ENCODE assay signal across 9 mouse cellular contexts in genomic region chr3:84324967-84325441, GRCm38 (mm10). TPM values are rescaled to one million over a fixed set of nuclear protein-coding genes. Genes with fewer than 3 reads are reported as not detected.
DNase-seq lines count a peak whose midpoint lies in the region; ATAC-seq and TF ChIP-seq lines count a peak whose summit lies in the region.
"Had no signal": no experiment of that assay in that cellular context is flagged by ENCODE, and none has a peak within 500 bp of the region (broad histone marks: within the 10 kb centered on the region; RNA-seq: fewer than 3 reads in every experiment).

No protein-coding gene starts in this region.

- TF ChIP-seq EP300 in MEL (IDR thresholded peaks at IDR 0.05; ENCODE audit: low read depth in 1 of 2, low read length in 2 of 2): peak; percentile 33 to 37; a peak in 1 of 4 replicates

- DNase-seq in heart, adult 11 months: peak; percentile 95
- DNase-seq in heart, postnatal 25 days (ENCODE audit: low spot score): no peak
- peak; percentile 97 for DNase-seq in MEL (ENCODE audit: low read depth, low spot score)
- DNase-seq in left cerebral cortex, postnatal 25 days (ENCODE audit: low spot score in 2 of 2): no peak
- DNase-seq in embryo, embryonic 10 days (ENCODE audit: low spot score): no peak
- no peak for DNase-seq in kidney, postnatal 4 days
- DNase-seq: retina, postnatal 1 day had no signal

- H3K4me2 ChIP-seq in heart, embryonic 16.5 days (ENCODE audit: low read depth, low read length): no peak overlapping the region
- no peak overlapping the region for H3K4me2 ChIP-seq in lung, embryonic 16.5 days (ENCODE audit: low read depth, low read length)

- no peak for TF ChIP-seq RAD21 in MEL (IDR thresholded peaks at IDR 0.05; ENCODE audit: low read depth, low read length)

- no peaks in the 10 kb centered on the region; the same call in 1 of the 2 replicates for H3K79me2 ChIP-seq in MEL (ENCODE audit: control insufficient read depth, insufficient read depth, low read length, poor library complexity)

- peak overlapping the region; percentile 51 to 71 for H3K4me3 ChIP-seq in MEL (ENCODE audit: control insufficient read depth in 1 of 2, insufficient read depth in 1 of 2, low read depth in 2 of 2, low read length in 2 of 2)
- no peak overlapping the region for H3K4me3 ChIP-seq in heart, embryonic 16.5 days (ENCODE audit: low read length)
- no peak overlapping the region for H3K4me3 ChIP-seq in lung, embryonic 16.5 days (ENCODE audit: low read length)

- peaks cover 0 to 7% of the 10 kb centered on the region in 2 experiments; a peak in 2 of 4 replicates for H3K36me3 ChIP-seq in MEL (ENCODE audit: control insufficient read depth in 1 of 2, insufficient read depth in 2 of 2, low read length in 2 of 2)
- no peaks in the 10 kb centered on the region for H3K36me3 ChIP-seq in heart, embryonic 16.5 days (ENCODE audit: control insufficient read depth, insufficient read depth)
- H3K36me3 ChIP-seq in lung, embryonic 16.5 days (ENCODE audit: control insufficient read depth, insufficient read depth, low read length): no peaks in the 10 kb centered on the region

- peaks cover 0 to 5% of the 10 kb centered on the region in 2 experiments; a peak in 2 of 4 replicates for H3K4me1 ChIP-seq in MEL (ENCODE audit: control insufficient read depth in 1 of 2, insufficient read depth in 2 of 2, low read length in 2 of 2)
- peaks cover 6% of the 10 kb centered on the region for H3K4me1 ChIP-seq in heart, embryonic 16.5 days (ENCODE audit: control insufficient read depth, insufficient read depth, low read length)
- peaks cover 11% of the 10 kb centered on the region for H3K4me1 ChIP-seq in lung, embryonic 16.5 days (replicated peaks; ENCODE audit: control insufficient read depth, insufficient read depth, low read length)

- H3K27ac ChIP-seq in MEL (ENCODE audit: control insufficient read depth, low read depth, low read length): peak overlapping the region; percentile 89
- H3K27ac ChIP-seq in heart, embryonic 16.5 days (ENCODE audit: low read length): no peak overlapping the region
- H3K27ac ChIP-seq in lung, embryonic 16.5 days (ENCODE audit: low read length): no peak overlapping the region

- WGBS in heart, embryonic 16.5 days: 66% methylated on average over 12 of the region's 12 CpGs
- WGBS in lung, embryonic 16.5 days: 75% methylated on average over 12 of the region's 12 CpGs

- peak; percentile 65 to 94; a peak in 3 of 4 replicates for TF ChIP-seq POLR2A in MEL (IDR thresholded peaks at IDR 0.05; ENCODE audit: control insufficient read depth in 1 of 2, insufficient read depth in 1 of 2, low read depth in 1 of 2, low read length in 2 of 2, poor library complexity in 1 of 2)

- H3K27me3 ChIP-seq in MEL (ENCODE audit: control insufficient read depth in 1 of 2, insufficient read depth in 2 of 2, low read length in 2 of 2): no peaks in the 10 kb centered on the region
- H3K27me3 ChIP-seq in heart, embryonic 16.5 days (ENCODE audit: control insufficient read depth, insufficient read depth, low read length): no peaks in the 10 kb centered on the region
- H3K27me3 ChIP-seq in lung, embryonic 16.5 days (ENCODE audit: control insufficient read depth, insufficient read depth, low read depth, low read length): no peaks in the 10 kb centered on the region

- peak overlapping the region; percentile 71 for H3K9ac ChIP-seq in MEL (ENCODE audit: control insufficient read depth, low read depth, low read length, poor library complexity, severe bottlenecking)
- no peak overlapping the region for H3K9ac ChIP-seq in heart, embryonic 16.5 days (ENCODE audit: low read length)
- H3K9ac ChIP-seq in lung, embryonic 16.5 days (ENCODE audit: low read length): no peak overlapping the region

- no peaks in the 10 kb centered on the region for H3K9me3 ChIP-seq in MEL (replicated peaks; ENCODE audit: insufficient read depth, low read length)
- no peaks in the 10 kb centered on the region for H3K9me3 ChIP-seq in heart, embryonic 16.5 days (replicated peaks; ENCODE audit: control insufficient read depth, low read length)
- no peaks in the 10 kb centered on the region for H3K9me3 ChIP-seq in lung, embryonic 16.5 days (ENCODE audit: control insufficient read depth, low read length)

- intact Hi-C loops in heart, postnatal 25 days (cut with DNase I): no loop called here
- intact Hi-C loops in left cerebral cortex, postnatal 25 days (cut with DNase I): no loop called here

- no peak for TF ChIP-seq CTCF in MEL (IDR thresholded peaks at IDR 0.05 in 2 of 3, conservative IDR thresholded peaks at IDR 0.05 in 1 of 3; ENCODE audit: control insufficient read depth in 1 of 3, insufficient read depth in 1 of 3, low read depth in 2 of 3, low read length in 3 of 3, poor library complexity in 1 of 3, severe bottlenecking in 1 of 3)

- ATAC-seq in heart, embryonic 16.5 days (replicated peaks; ENCODE audit: extremely low read depth, insufficient read depth, low FRiP score): peak; percentile 23; the same call in 1 of the 2 replicates
- ATAC-seq in lung, embryonic 16.5 days (ENCODE audit: low read depth): peak; percentile 74

TF ChIP-seq in MEL, 35 proteins besides CTCF, POLR2A, EP300 and RAD21:
- TF ChIP-seq TBP (IDR thresholded peaks at IDR 0.05; ENCODE audit: low read depth, low read length): peak; percentile 87
- TF ChIP-seq TCF12 (IDR thresholded peaks at IDR 0.05; ENCODE audit: low read depth, low read length): peak; percentile 74
- peak; percentile 86 for TF ChIP-seq ZNF384 (IDR thresholded peaks at IDR 0.05; ENCODE audit: low read depth, low read length)
- TF ChIP-seq NELFE (IDR thresholded peaks at IDR 0.05; ENCODE audit: low read depth, low read length): peak; percentile 71
- TF ChIP-seq MAFK (IDR thresholded peaks at IDR 0.05; ENCODE audit: borderline replicate concordance, low read depth, low read length): no peak
- TF ChIP-seq CHD2 (IDR thresholded peaks at IDR 0.05; ENCODE audit: low read length): no peak
- TF ChIP-seq MAZ (IDR thresholded peaks at IDR 0.05; ENCODE audit: low read depth, low read length): no peak; the same call in 1 of the 2 replicates
- no peak for TF ChIP-seq UBTF (IDR thresholded peaks at IDR 0.05; ENCODE audit: borderline replicate concordance, insufficient read depth, low read depth, low read length)
- no peak for TF ChIP-seq CHD1 (IDR thresholded peaks at IDR 0.05; ENCODE audit: low read depth, low read length)
- TF ChIP-seq GABPA (IDR thresholded peaks at IDR 0.05; ENCODE audit: low read depth, low read length): no peak
- no peak for TF ChIP-seq KAT2A (conservative IDR thresholded peaks at IDR 0.05; ENCODE audit: low read depth, low read length)
- 0 out of 2 replicates have a peak, but pooled peaks have one; percentile 18 for TF ChIP-seq MEF2A (IDR thresholded peaks at IDR 0.05; ENCODE audit: extremely low read depth, insufficient replicate concordance, low read depth, low read length, poor library complexity, severe bottlenecking)
- no peak for TF ChIP-seq SMC3 (IDR thresholded peaks at IDR 0.05; ENCODE audit: low read depth, low read length)
- TF ChIP-seq ELF1 (IDR thresholded peaks at IDR 0.05; ENCODE audit: low read depth, low read length): peak; percentile 79
- TF ChIP-seq POLR2AphosphoS5 (IDR thresholded peaks at IDR 0.05; ENCODE audit: borderline replicate concordance, low read depth, low read length): no peak
- TF ChIP-seq ZKSCAN1 (IDR thresholded peaks at IDR 0.05; ENCODE audit: low read depth, low read length): no peak
- peak; percentile 46; the same call in 1 of the 2 replicates for TF ChIP-seq GATA1 (IDR thresholded peaks at IDR 0.05; ENCODE audit: low read depth, low read length)
- TF ChIP-seq MYB (IDR thresholded peaks at IDR 0.05; ENCODE audit: low read depth, low read length): no peak
- 0 out of 2 replicates have a peak, but pooled peaks have one; percentile 19 for TF ChIP-seq RCOR1 (IDR thresholded peaks at IDR 0.05; ENCODE audit: low read depth, low read length)
- TF ChIP-seq USF1 (IDR thresholded peaks at IDR 0.05; ENCODE audit: low read depth, low read length): no peak
- peak; percentile 88 for TF ChIP-seq ZMIZ1 (IDR thresholded peaks at IDR 0.05; ENCODE audit: low read depth, low read length)
- TF ChIP-seq MAX (IDR thresholded peaks at IDR 0.05; ENCODE audit: low read length): peak; percentile 85
- TF ChIP-seq TAL1 (IDR thresholded peaks at IDR 0.05; ENCODE audit: low read length): no peak
- TF ChIP-seq SIN3A (IDR thresholded peaks at IDR 0.05; ENCODE audit: low read length): peak; percentile 61; the same call in 1 of the 2 replicates
- TF ChIP-seq NRF1 (IDR thresholded peaks at IDR 0.05; ENCODE audit: insufficient read depth, low read depth, low read length, poor library complexity, severe bottlenecking): no peak
- TF ChIP-seq E2F4 (IDR thresholded peaks at IDR 0.05; ENCODE audit: borderline replicate concordance, low read depth, low read length): no peak
- no peak for TF ChIP-seq ZC3H11A (IDR thresholded peaks at IDR 0.05; ENCODE audit: low read depth, low read length)
- no peak for TF ChIP-seq USF2 (IDR thresholded peaks at IDR 0.05; ENCODE audit: borderline replicate concordance in 1 of 2, insufficient read depth in 1 of 2, low read depth in 1 of 2, low read length in 2 of 2)
- no peak for TF ChIP-seq JUND (IDR thresholded peaks at IDR 0.05; ENCODE audit: low read depth, low read length)
- peak; percentile 74 for TF ChIP-seq MXI1 (IDR thresholded peaks at IDR 0.05; ENCODE audit: low read depth, low read length)
- peak; percentile 82 for TF ChIP-seq POLR2AphosphoS2 (IDR thresholded peaks at IDR 0.05; ENCODE audit: low read length)
- TF ChIP-seq ETS1 (IDR thresholded peaks at IDR 0.05; ENCODE audit: low read depth, low read length): peak; percentile 55; the same call in 1 of the 2 replicates
- TF ChIP-seq MYC (IDR thresholded peaks at IDR 0.05; ENCODE audit: low read depth, low read length): 0 out of 2 replicates have a peak, but pooled peaks have one; percentile 53
- TF ChIP-seq HCFC1 (IDR thresholded peaks at IDR 0.05; ENCODE audit: low read depth, low read length): peak; percentile 74
- TF ChIP-seq BHLHE40 (IDR thresholded peaks at IDR 0.05; ENCODE audit: borderline replicate concordance, low read depth, low read length): 0 out of 2 replicates have a peak, but pooled peaks have one; percentile 4

RNA-seq across cellular contexts. Expression of gene Trim2, which starts 18.3 kb away (rescaled TPM):
- 1 to 10 TPM; 6.4 to 7.5 TPM for total RNA-seq in heart, postnatal 25 days (2021)
- total RNA-seq in MEL (2012; rRNA removed): 1.7 and 2.8 TPM in 2 replicates
- polyA plus RNA-seq in MEL (2012; ENCODE audit: insufficient read depth in 1 of 2, insufficient read length in 2 of 2, low read depth in 1 of 2, low replicate concordance in 2 of 2, missing spikeins in 1 of 2): 1 to 10 TPM in 1 of 2 experiments, not detected in 1; 4.4 TPM
- 8.7 and 10.1 TPM in 2 replicates for polyA plus RNA-seq in heart, embryonic 16.5 days (2015; fragmentation: Nextera tagmentation; extraction: Ambion mirVana)
- 31.9 and 36.2 TPM in 2 replicates for polyA plus RNA-seq in lung, embryonic 16.5 days (2015; fragmentation: Nextera tagmentation; extraction: Ambion mirVana)
- total RNA-seq in left cerebral cortex, postnatal 25 days (2021): 100 to 1,000 TPM; 239 to 257 TPM

Comparison
In these comparisons a context has a peak if more than half of its experiments do, and no peak if none do; other contexts are left out.
1. DNase-seq: peak in heart, adult 11 months (single experiment) and MEL (single experiment); none in heart, postnatal 25 days (single experiment), left cerebral cortex, postnatal 25 days (0 of 2), embryo, embryonic 10 days (single experiment) and kidney, postnatal 4 days (0 of 2).
2. H3K4me3 ChIP-seq: peak in MEL (2 of 2); none in heart, embryonic 16.5 days (single experiment) and lung, embryonic 16.5 days (single experiment).
3. RNA of gene Trim2, which starts 18.3 kb away (total RNA-seq): 239 to 257 TPM in left cerebral cortex, postnatal 25 days; 6.4 to 7.5 TPM in heart, postnatal 25 days and 1.7 to 2.8 TPM in MEL; every median in the first group is over 10 times any median in the second.